Comparison of ENCODE assay signal across 18 mouse cellular contexts in genomic region chr19:29182166-29182565, GRCm38 (mm10).
"Had no signal": no experiment of that assay in that cellular context is flagged by ENCODE, and none has a peak within 500 bp of the region (broad histone marks: within the 10 kb centered on the region; RNA-seq: fewer than 3 reads in every experiment).

No protein-coding gene starts in this region.

- DNase-seq: liver, postnatal 0 days; lung, adult 2 months; lung, postnatal 14 days; lung, postnatal 36 days; right cerebral cortex, postnatal 14 days; thymus, adult 18-20 months; thymus, postnatal 14 days had no signal

- H3K9me3 ChIP-seq: liver, embryonic 15.5 days; lung, embryonic 15.5 days; midbrain, embryonic 13.5 days; midbrain, embryonic 15.5 days; neural tube, embryonic 12.5 days; stomach, embryonic 15.5 days had no signal

- H3K4me1 ChIP-seq: midbrain, embryonic 15.5 days; neural tube, embryonic 12.5 days had no signal

- H3K27me3 ChIP-seq: liver, embryonic 15.5 days; lung, embryonic 15.5 days; megakaryocyte, embryonic 14.5 days; midbrain, embryonic 13.5 days; midbrain, embryonic 15.5 days; neural tube, embryonic 12.5 days; stomach, embryonic 15.5 days had no signal

- ATAC-seq: liver, postnatal 0 days; lung, postnatal 0 days; midbrain, embryonic 13.5 days; midbrain, embryonic 15.5 days had no signal

- H3K27ac ChIP-seq: liver, embryonic 15.5 days; lung, embryonic 15.5 days; macrophage; midbrain, embryonic 13.5 days; midbrain, embryonic 15.5 days; neural tube, embryonic 12.5 days; stomach, embryonic 15.5 days; stomach, postnatal 0 days had no signal

- H3K4me3 ChIP-seq: liver, embryonic 15.5 days; lung, embryonic 15.5 days; megakaryocyte, embryonic 14.5 days; midbrain, embryonic 13.5 days; midbrain, embryonic 15.5 days; neural tube, embryonic 12.5 days; stomach, embryonic 15.5 days had no signal

- H3K4me2 ChIP-seq: liver, embryonic 15.5 days; lung, embryonic 15.5 days; midbrain, embryonic 11.5 days; midbrain, embryonic 13.5 days; midbrain, embryonic 15.5 days; neural tube, embryonic 12.5 days; stomach, embryonic 15.5 days had no signal

- H3K9ac ChIP-seq: liver, embryonic 15.5 days; liver, postnatal 0 days; lung, embryonic 15.5 days; midbrain, embryonic 13.5 days; midbrain, embryonic 15.5 days; neural tube, embryonic 12.5 days; stomach, embryonic 15.5 days had no signal

- H3K36me3 ChIP-seq: liver, embryonic 15.5 days; lung, embryonic 15.5 days; midbrain, embryonic 13.5 days; midbrain, embryonic 15.5 days; neural tube, embryonic 12.5 days; stomach, embryonic 15.5 days had no signal
